Mouse (Mus musculus): ENCODE measurements around the gene Pear1. TPM values are rescaled to one million over a fixed set of nuclear protein-coding genes. Genes with fewer than 3 reads are reported as not detected.

Gene Pear1
- total and polyA plus RNA-seq, 2 experiments from 2014 or later: 4.9 to 12.3 TPM

DNA sequence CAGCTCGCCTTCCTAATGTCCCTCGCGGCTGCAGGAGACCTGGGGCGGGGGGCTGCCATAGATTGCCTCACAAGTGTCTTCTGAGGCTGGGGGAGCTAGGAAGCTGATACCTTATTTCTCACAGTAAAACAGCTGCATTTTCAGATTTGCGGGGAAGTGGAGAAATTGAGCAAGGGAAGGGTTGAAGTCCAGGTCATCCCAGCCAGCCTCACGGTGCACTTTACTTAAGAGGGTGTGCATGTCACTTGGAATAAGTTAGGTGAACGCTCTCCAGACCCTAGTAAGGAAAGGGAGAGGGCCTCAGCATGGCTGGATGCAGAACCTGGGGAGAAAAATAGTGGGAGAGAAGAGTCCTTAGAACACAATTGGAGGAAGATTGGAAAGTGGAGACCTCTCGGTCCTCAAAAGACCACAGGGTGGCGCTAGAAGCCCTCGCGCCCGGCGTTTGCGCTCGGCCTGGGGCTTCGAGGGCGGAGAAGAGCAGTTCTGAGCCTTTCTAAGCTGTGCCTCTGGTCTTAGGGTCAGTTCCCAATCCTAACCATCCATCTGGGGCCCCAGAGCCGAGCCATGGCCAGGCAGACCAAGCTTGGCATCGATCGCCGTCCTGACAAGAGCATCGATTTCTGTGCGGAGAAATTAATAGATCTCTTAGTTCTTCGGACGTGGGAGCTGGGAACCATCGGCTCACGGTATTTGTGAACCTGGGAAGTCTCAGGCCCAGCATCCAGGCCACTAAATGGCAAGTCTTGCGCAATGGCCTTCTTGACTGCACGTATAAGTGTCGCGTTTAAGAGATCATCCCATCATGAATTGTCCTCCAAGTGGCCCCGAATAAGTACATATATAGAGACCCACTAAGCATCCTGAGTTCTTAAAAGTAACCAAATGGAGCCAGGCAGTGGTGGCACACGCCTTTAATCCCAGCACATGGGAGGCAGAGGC lies 28.5 kb downstream of the Pear1 start:
- ATAC-seq: peak; percentile 58; the same call in 1 of the 2 replicates
- TF ChIP-seq CTCF (IDR thresholded peaks at IDR 0.05; ENCODE audit: low read depth): peak; percentile 71
- H3K9ac ChIP-seq: no peak overlapping the region

DNA sequence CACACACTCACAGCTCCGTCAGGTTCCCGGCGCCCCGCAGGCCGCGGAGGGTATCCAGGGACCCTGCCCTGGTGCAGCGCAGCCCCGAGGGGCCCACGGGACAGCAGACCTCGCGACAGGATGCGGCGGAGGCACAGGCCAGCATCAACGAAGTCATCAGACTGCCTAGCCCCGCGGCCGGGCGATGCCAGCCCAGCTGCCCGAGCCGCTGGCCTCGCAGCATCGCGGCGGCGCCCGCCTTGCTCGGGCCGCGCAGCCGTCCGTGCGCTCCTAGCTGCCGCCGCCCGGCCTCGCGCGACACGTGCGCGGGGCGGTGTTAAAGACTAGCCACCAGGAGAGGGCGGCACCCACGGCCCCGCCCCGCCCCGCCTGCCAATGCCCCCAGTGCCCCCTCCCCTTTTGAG lies 29.2 kb downstream of the Pear1 start, which contains the start of gene Ntrk1:
Gene Ntrk1 (minus strand): TSS at position 241 of the 404 bp plus-strand sequence.
- 8% methylated on average over 46 of the region's 47 CpGs for WGBS
- Histone ChIP-seq H3K36me3 (ENCODE audit: insufficient read depth) (no peaks in the 10 kb centered on the region), H3K4me3 (ENCODE audit: low read depth, low read length) (peak within 1 kb of the TSS; percentile 30), H3K9ac (no peak within 1 kb of the TSS), H3K27me3 (ENCODE audit: insufficient read depth, low read length) (peaks cover 74% of the 10 kb centered on the region), H3K27ac (ENCODE audit: low read depth, low read length) (no peak within 1 kb of the TSS), H3K4me2 (ENCODE audit: low read depth) (peak within 1 kb of the TSS; percentile 50), H3K9me3 (ENCODE audit: low read length) (no peaks in the 10 kb centered on the region), H3K4me1 (ENCODE audit: insufficient read depth) (no peaks in the 10 kb centered on the region)
- no peak for DNase-seq
- peak; percentile 59 for ATAC-seq
- TF ChIP-seq CTCF (IDR thresholded peaks at IDR 0.05; ENCODE audit: low read depth): no peak

More for the DNA sequence above, 28.5 kb downstream of the Pear1 start:
- WGBS: 14% methylated on average over 33 of the region's 33 CpGs
- Histone ChIP-seq H3K36me3 (ENCODE audit: insufficient read depth) (no peaks in the 10 kb centered on the region), H3K27me3 (ENCODE audit: insufficient read depth, low read length) (peaks cover 70% of the 10 kb centered on the region), H3K27ac (ENCODE audit: low read depth, low read length) (no peak overlapping the region), H3K9me3 (ENCODE audit: low read length) (no peaks in the 10 kb centered on the region), H3K4me3 (ENCODE audit: low read depth, low read length) (peak overlapping the region; percentile 30), H3K4me1 (ENCODE audit: insufficient read depth) (no peaks in the 10 kb centered on the region), H3K4me2 (ENCODE audit: low read depth) (peak overlapping the region; percentile 50)
- peak; percentile 71 for DNase-seq

DNA sequence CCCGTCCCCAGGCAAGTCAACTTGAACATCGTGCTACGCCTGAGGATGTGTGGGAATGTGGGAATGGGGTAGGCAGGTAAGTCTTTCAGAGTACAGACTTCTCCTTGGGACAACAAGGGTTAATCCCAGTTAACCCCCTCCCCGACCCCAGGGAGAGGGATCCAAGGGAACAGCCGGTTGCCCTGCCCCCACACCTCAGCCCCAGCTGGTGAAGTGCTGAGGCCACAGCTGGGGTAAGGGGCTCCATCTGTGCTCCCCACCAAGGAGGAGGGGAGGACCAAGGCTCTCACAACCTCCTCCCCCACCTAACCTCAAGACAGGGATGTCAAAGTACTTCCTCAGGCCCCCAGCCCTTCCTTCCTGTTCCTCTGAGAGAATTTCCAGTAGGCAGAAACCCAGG lies 34.3 kb downstream of the Pear1 start:
- Histone ChIP-seq H3K9me3 (ENCODE audit: low read length) (no peaks in the 10 kb centered on the region), H3K36me3 (ENCODE audit: insufficient read depth) (no peaks in the 10 kb centered on the region), H3K4me2 (ENCODE audit: low read depth) (no peak overlapping the region), H3K27me3 (ENCODE audit: insufficient read depth, low read length) (peaks cover 35% of the 10 kb centered on the region), H3K4me1 (ENCODE audit: insufficient read depth) (no peaks in the 10 kb centered on the region), H3K9ac (no peak overlapping the region), H3K27ac (ENCODE audit: low read depth, low read length) (no peak overlapping the region), H3K4me3 (ENCODE audit: low read depth, low read length) (no peak overlapping the region)
- 36% methylated on average over 5 of the region's 5 CpGs for WGBS
- DNase-seq: no peak
- ATAC-seq: no peak
- no peak for TF ChIP-seq CTCF (IDR thresholded peaks at IDR 0.05; ENCODE audit: low read depth)

DNA sequence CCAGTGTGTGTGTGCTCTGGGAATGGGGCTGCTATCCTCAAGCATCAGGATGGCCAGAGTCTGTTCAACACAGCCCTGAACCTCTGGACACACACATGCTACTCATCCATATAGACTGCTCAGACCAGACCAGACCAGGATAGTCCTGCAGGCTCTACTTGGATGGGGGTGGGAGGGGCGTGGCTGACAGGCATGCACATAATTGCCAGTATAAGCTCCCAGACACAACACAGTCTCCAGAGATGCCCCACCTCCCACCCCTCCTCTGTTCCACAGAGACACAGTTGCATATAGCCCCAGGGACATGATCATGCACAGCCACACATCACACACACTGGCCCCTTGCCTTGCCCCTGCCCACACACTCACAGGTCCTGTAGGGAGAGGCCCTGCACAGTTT lies 34.9 kb downstream of the Pear1 start:
- no peaks in the 10 kb centered on the region for H3K36me3 ChIP-seq (ENCODE audit: insufficient read depth)
- no peak overlapping the region for H3K27ac ChIP-seq (ENCODE audit: low read depth, low read length)
- ATAC-seq (no peak), DNase-seq (no peak)
- WGBS: 52% methylated on average over 1 of the region's 1 CpGs
- H3K4me3 ChIP-seq (ENCODE audit: low read depth, low read length): no peak overlapping the region
- H3K4me1 ChIP-seq (ENCODE audit: insufficient read depth): no peaks in the 10 kb centered on the region
- H3K9ac ChIP-seq: no peak overlapping the region
- H3K4me2 ChIP-seq (ENCODE audit: low read depth): no peak overlapping the region
- no peak for TF ChIP-seq CTCF (IDR thresholded peaks at IDR 0.05; ENCODE audit: low read depth)
- H3K9me3 ChIP-seq (ENCODE audit: low read length): no peaks in the 10 kb centered on the region
- peaks cover 30% of the 10 kb centered on the region for H3K27me3 ChIP-seq (ENCODE audit: insufficient read depth, low read length)

DNA sequence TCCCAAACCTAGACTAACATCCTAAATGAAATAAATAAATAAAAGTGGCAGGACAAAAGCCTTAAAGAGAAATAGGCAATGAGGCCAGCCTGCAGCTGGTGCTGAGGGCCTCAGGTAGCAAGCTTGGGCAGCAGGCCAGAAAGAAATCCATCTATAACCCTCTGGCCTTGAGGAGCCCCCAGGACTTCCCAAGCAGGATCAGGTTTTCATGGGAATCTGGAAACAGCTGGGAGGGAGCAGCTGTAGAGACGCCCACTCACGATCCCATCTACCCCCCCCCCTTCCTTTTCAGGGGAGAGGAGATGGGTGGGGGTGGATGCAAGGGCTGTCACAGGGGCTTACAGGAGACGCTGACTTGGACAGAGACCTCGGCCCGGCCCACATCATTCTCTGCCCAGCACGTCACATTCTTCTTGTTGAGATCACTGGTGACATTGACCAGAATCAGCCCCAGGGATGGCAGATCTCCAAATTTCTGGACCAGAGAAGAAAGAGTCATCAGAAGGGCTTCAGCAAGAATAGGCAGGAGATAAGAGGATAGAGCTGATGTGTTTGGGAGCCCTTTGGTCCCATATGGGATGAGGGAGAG lies 38.4 kb downstream of the Pear1 start:
- TF ChIP-seq CTCF (IDR thresholded peaks at IDR 0.05; ENCODE audit: low read depth): no peak
- H3K4me1 ChIP-seq (ENCODE audit: insufficient read depth): no peaks in the 10 kb centered on the region
- H3K9ac ChIP-seq: no peak overlapping the region

DNA sequence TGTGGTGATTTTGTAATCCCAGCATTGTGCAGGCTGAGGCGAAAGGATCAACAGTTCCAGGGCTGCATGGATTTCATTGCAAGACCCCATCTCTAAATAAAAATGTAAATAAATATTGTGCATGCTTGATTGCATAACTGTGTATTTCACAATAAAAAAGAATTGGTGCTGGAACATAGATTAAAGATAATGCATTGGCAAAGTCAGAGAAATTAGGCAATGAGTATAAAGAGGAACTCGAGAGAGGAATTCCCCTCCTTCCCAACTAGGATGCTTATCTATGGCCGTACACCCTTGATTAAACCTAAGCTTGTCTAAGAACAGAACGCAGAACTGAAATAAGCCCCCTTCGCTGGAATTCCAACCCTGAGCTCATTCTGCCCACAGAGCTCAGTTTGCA lies 39.0 kb downstream of the Pear1 start:
- H3K9me3 ChIP-seq (ENCODE audit: low read length): no peaks in the 10 kb centered on the region
- DNase-seq: no peak
- no peak overlapping the region for H3K9ac ChIP-seq
- H3K27me3 ChIP-seq (ENCODE audit: insufficient read depth, low read length): no peaks in the 10 kb centered on the region; the same call in 1 of the 2 replicates
- WGBS: 84% methylated on average over 5 of the region's 5 CpGs
- TF ChIP-seq CTCF (IDR thresholded peaks at IDR 0.05; ENCODE audit: low read depth): no peak
- H3K27ac ChIP-seq (ENCODE audit: low read depth, low read length): no peak overlapping the region
- H3K4me1 ChIP-seq (ENCODE audit: insufficient read depth): no peaks in the 10 kb centered on the region
- ATAC-seq: no peak
- H3K36me3 ChIP-seq (ENCODE audit: insufficient read depth): no peaks in the 10 kb centered on the region
- no peak overlapping the region for H3K4me3 ChIP-seq (ENCODE audit: low read depth, low read length)
- H3K4me2 ChIP-seq (ENCODE audit: low read depth): no peak overlapping the region

More for the DNA sequence above, 38.4 kb downstream of the Pear1 start:
- Histone ChIP-seq H3K9me3 (ENCODE audit: low read length) (no peaks in the 10 kb centered on the region), H3K4me2 (ENCODE audit: low read depth) (no peak overlapping the region), H3K27ac (ENCODE audit: low read depth, low read length) (no peak overlapping the region), H3K27me3 (ENCODE audit: insufficient read depth, low read length) (peaks cover 5% of the 10 kb centered on the region; the same call in 1 of the 2 replicates), H3K4me3 (ENCODE audit: low read depth, low read length) (no peak overlapping the region), H3K36me3 (ENCODE audit: insufficient read depth) (no peaks in the 10 kb centered on the region)
- WGBS: 68% methylated on average over 6 of the region's 6 CpGs
- DNase-seq: no peak
- no peak for ATAC-seq

All from forebrain, postnatal 0 days (tissue).